Mouse (Mus musculus) myocyte (in vitro differentiated cells): ENCODE data around the gene Plekho1. TPM values are rescaled to one million over a fixed set of nuclear protein-coding genes. Genes with fewer than 3 reads are reported as not detected.
"Not testable (repeated sequence)": the region's sequence is repeated elsewhere in the genome, so short reads cannot be mapped to it uniquely, and the experiment has no call there.

ENCODE experiments used
- H3K27me3 ChIP-seq: one replicate; pipeline ENCODE4 v1.6.1; 2011; ENCODE audit not compliant: control insufficient read depth, insufficient read depth, insufficient read length
- H3K36me3 ChIP-seq: one replicate; pipeline ENCODE4 v1.6.1; 2011; ENCODE audit not compliant: control insufficient read depth, insufficient read depth
- H3K4me2 ChIP-seq: one replicate; pipeline ENCODE4 v1.6.1; 2011; ENCODE audit warnings: low read depth, control low read depth
- H3K4me3 ChIP-seq: one replicate; pipeline ENCODE4 v1.5.1; 2011; ENCODE audit warnings: mild to moderate bottlenecking, control low read depth, moderate library complexity
- H3K79me2 ChIP-seq: one replicate; pipeline ENCODE4 v1.6.1; 2011; ENCODE audit not compliant: control insufficient read depth, insufficient read depth
- H3ac ChIP-seq: one replicate; pipeline ENCODE4 v1.6.1; 2011; ENCODE audit not compliant: control insufficient read depth, insufficient read length
- CEBPB ChIP-seq: IDR thresholded peaks from 2 replicates; pipeline ENCODE4 v1.6.1; 2011; ENCODE audit warnings: mild to moderate bottlenecking, moderate library complexity; ENCODE audit not compliant: poor library complexity, insufficient read depth, severe bottlenecking
- E2F4 ChIP-seq: IDR thresholded peaks from one replicate; pipeline ENCODE4 v1.6.1; 2011; ENCODE audit warnings: mild to moderate bottlenecking, control low read depth, moderate library complexity; ENCODE audit not compliant: insufficient read depth
- MAX ChIP-seq: IDR thresholded peaks from one replicate; pipeline ENCODE4 v1.6.1; 2011; ENCODE audit warnings: low read depth, mild to moderate bottlenecking, control low read depth
- MYOD1 ChIP-seq, 3 experiments: IDR thresholded peaks; one replicate each; pipeline ENCODE4 v1.6.1; 2011; ENCODE audit warnings: control low read depth in 2 of 3, low read depth in 2 of 3, mild to moderate bottlenecking in 2 of 3, moderate library complexity in 1 of 3; ENCODE audit not compliant: insufficient read length in 2 of 3, control insufficient read depth in 1 of 3
- MYOG ChIP-seq, 3 experiments: IDR thresholded peaks; one replicate each; pipeline ENCODE4 v1.6.1; 2011; ENCODE audit warnings: control low read depth in 2 of 3, low read depth in 2 of 3, mild to moderate bottlenecking in 2 of 3; ENCODE audit not compliant: insufficient read length in 2 of 3, control insufficient read depth in 1 of 3, insufficient read depth in 1 of 3
- POLR2A ChIP-seq: IDR thresholded peaks from one replicate; pipeline ENCODE4 v1.6.1; 2011; ENCODE audit warnings: low read depth, mild to moderate bottlenecking, control low read depth, moderate library complexity; ENCODE audit not compliant: insufficient read length
- POLR2AphosphoS2 ChIP-seq: IDR thresholded peaks from one replicate; pipeline ENCODE4 v1.6.1; 2011; ENCODE audit warnings: low read depth, control low read depth; ENCODE audit not compliant: insufficient read length
- REST ChIP-seq: IDR thresholded peaks from one replicate; pipeline ENCODE4 v1.6.1; 2011; ENCODE audit warnings: mild to moderate bottlenecking, control low read depth, moderate library complexity; ENCODE audit not compliant: insufficient read depth, insufficient read length
- SRF ChIP-seq: IDR thresholded peaks from one replicate; pipeline ENCODE4 v1.6.1; 2011; ENCODE audit warnings: low read depth; ENCODE audit not compliant: control insufficient read depth, insufficient read length
- TCF12 ChIP-seq: IDR thresholded peaks from one replicate; pipeline ENCODE4 v1.6.1; 2011; ENCODE audit warnings: mild to moderate bottlenecking, control low read depth; ENCODE audit not compliant: poor library complexity, insufficient read depth, severe bottlenecking
- TCF3 ChIP-seq: IDR thresholded peaks from one replicate; pipeline ENCODE4 v1.6.1; 2011; ENCODE audit warnings: low read depth, control low read depth; ENCODE audit not compliant: insufficient read length
- USF1 ChIP-seq: IDR thresholded peaks from one replicate; pipeline ENCODE4 v1.6.1; 2011; ENCODE audit warnings: low read depth, mild to moderate bottlenecking, control low read depth, moderate library complexity
- polyA plus RNA-seq: library from polyadenylated mRNA; unstranded; fragments of >200 nt; fragmentation: generic; extraction: Trizol; gene quantifications from one replicate; pipeline ENCODE4 v1.2.1, GENCODE M21; 2012; ENCODE audit warnings: missing spikeins

Plekho1 gene
- polyA plus RNA-seq, result 107 TPM

- Histone ChIP-seq H3K4me3 (peak within 1 kb of the TSS; percentile 65), H3ac (peak within 1 kb of the TSS; percentile 89), H3K79me2 (peaks cover 26% of the 10 kb centered on the region), H3K36me3 (no peaks in the 10 kb centered on the region), H3K4me2 (peak within 1 kb of the TSS; percentile 95), H3K27me3 (no peaks in the 10 kb centered on the region)
- no peak for TF ChIP-seq POLR2AphosphoS2
- peak in 1 of 3 experiments; percentile 13 for TF ChIP-seq MYOG (IDR thresholded peaks at IDR 0.05; ENCODE audit: control insufficient read depth in 1 of 3, insufficient read depth in 1 of 3, insufficient read length in 2 of 3, low read depth in 2 of 3)
- TF ChIP-seq POLR2A, result peak; percentile 72
These were observed at the start of gene Plekho1 for GRCm38 (mm10) chr3:95995802-95996428. Gene Plekho1 (minus strand): TSS chr3:95996001.

GRCm38 (mm10) chr3:96044559-96044958, 48.8 kb upstream of the Plekho1 start:
- H3K4me3 ChIP-seq, H3ac ChIP-seq, H3K27me3 ChIP-seq, H3K36me3 ChIP-seq, H3K4me2 ChIP-seq, H3K79me2 ChIP-seq: not testable (repeated sequence)

- Histone ChIP-seq H3ac (no peak overlapping the region), H3K79me2 (no peaks in the 10 kb centered on the region), H3K4me2 (no peak overlapping the region), H3K4me3 (no peak overlapping the region), H3K27me3 (no peaks in the 10 kb centered on the region), H3K36me3 (peaks cover 5% of the 10 kb centered on the region)
- TF ChIP-seq MYOG (IDR thresholded peaks at IDR 0.05; ENCODE audit: control insufficient read depth in 1 of 3, insufficient read depth in 1 of 3, insufficient read length in 2 of 3, low read depth in 2 of 3), result no peak
- TF ChIP-seq TCF12, result no peak
- no peak for TF ChIP-seq SRF
- no peak for TF ChIP-seq POLR2A
- TF ChIP-seq MYOD1 (IDR thresholded peaks at IDR 0.05; ENCODE audit: control insufficient read depth in 1 of 3, insufficient read length in 2 of 3, low read depth in 2 of 3), result no peak
- no peak for TF ChIP-seq USF1
- TF ChIP-seq REST, result no peak
- no peak for TF ChIP-seq TCF3
- TF ChIP-seq CEBPB, result no peak
- TF ChIP-seq MAX, result no peak
- no peak for TF ChIP-seq E2F4
- TF ChIP-seq POLR2AphosphoS2, result no peak
These were observed 47.3 kb upstream of the Plekho1 start for GRCm38 (mm10) chr3:96043104-96043503.

- Histone ChIP-seq H3K36me3 (peaks cover 10% of the 10 kb centered on the region), H3K4me2 (no peak overlapping the region), H3K4me3 (no peak overlapping the region), H3ac (no peak overlapping the region), H3K27me3 (no peaks in the 10 kb centered on the region), H3K79me2 (no peaks in the 10 kb centered on the region)
- TF ChIP-seq MAX (no peak), E2F4 (no peak), TCF3 (no peak), TCF12 (no peak), CEBPB (no peak), POLR2AphosphoS2 (no peak), MYOG (IDR thresholded peaks at IDR 0.05; ENCODE audit: control insufficient read depth in 1 of 3, insufficient read depth in 1 of 3, insufficient read length in 2 of 3, low read depth in 2 of 3) (no peak), USF1 (no peak), SRF (no peak), MYOD1 (IDR thresholded peaks at IDR 0.05; ENCODE audit: control insufficient read depth in 1 of 3, insufficient read length in 2 of 3, low read depth in 2 of 3) (no peak), REST (no peak)
These were observed 45.3 kb upstream of the Plekho1 start for GRCm38 (mm10) chr3:96041079-96041478.

GRCm38 (mm10) chr3:96040663-96041006, 44.8 kb upstream of the Plekho1 start:
- Histone ChIP-seq H3K79me2 (no peaks in the 10 kb centered on the region), H3K27me3 (no peaks in the 10 kb centered on the region), H3K4me3 (no peak overlapping the region), H3ac (no peak overlapping the region), H3K36me3 (peaks cover 10% of the 10 kb centered on the region), H3K4me2 (no peak overlapping the region)
- no peak for TF ChIP-seq MYOD1 (IDR thresholded peaks at IDR 0.05; ENCODE audit: control insufficient read depth in 1 of 3, insufficient read length in 2 of 3, low read depth in 2 of 3)
- no peak for TF ChIP-seq POLR2A
- no peak for TF ChIP-seq TCF12
- TF ChIP-seq MAX, result no peak
- no peak for TF ChIP-seq POLR2AphosphoS2
- TF ChIP-seq CEBPB, result no peak
- TF ChIP-seq SRF, result no peak
